Mouse (Mus musculus): ENCODE results near the gene Kremen1. TPM values are rescaled to one million over a fixed set of nuclear protein-coding genes. Genes with fewer than 3 reads are reported as not detected.
A peak's percentile ranks its signal among the peaks of the same experiment; 100 is the strongest.

The Kremen1 gene
- polyA plus RNA-seq, 1 experiment from 2014 or later, result 17.4 TPM

GRCm38 (mm10) chr11:5181850-5182404 lies 79.4 kb downstream of the Kremen1 start:
- H3K9ac ChIP-seq (replicated peaks; ENCODE audit: low read depth, low read length), result no peak overlapping the region
- ATAC-seq (ENCODE audit: insufficient number of reproducible peaks, insufficient read depth, low FRiP score, low read depth), result 0 out of 2 replicates have a peak, but pooled peaks have one; percentile 51
- no peaks in the 10 kb centered on the region for H3K36me3 ChIP-seq (ENCODE audit: control insufficient read depth, insufficient read depth, low read length)
- H3K4me2 ChIP-seq (replicated peaks; ENCODE audit: low read depth, low read length), result no peak overlapping the region
- no peaks in the 10 kb centered on the region for H3K9me3 ChIP-seq (ENCODE audit: control insufficient read depth, low read depth, low read length)
- WGBS, result 11% methylated on average over 13 of the region's 13 CpGs
- 0 out of 2 replicates have a peak, but pooled peaks cover 4% of the 10 kb centered on the region for H3K4me1 ChIP-seq (ENCODE audit: control insufficient read depth, insufficient read depth, low read length)
- no peaks in the 10 kb centered on the region for H3K27me3 ChIP-seq (ENCODE audit: control insufficient read depth, insufficient read depth, low read length)
- H3K27ac ChIP-seq (ENCODE audit: low read length), result no peak overlapping the region
- H3K4me3 ChIP-seq (ENCODE audit: low read depth, low read length), result no peak overlapping the region

GRCm38 (mm10) chr11:5179391-5179790 lies 82.0 kb downstream of the Kremen1 start:
- H3K27ac ChIP-seq (ENCODE audit: low read length), result no peak overlapping the region
- H3K4me3 ChIP-seq (ENCODE audit: low read depth, low read length), result no peak overlapping the region
- H3K4me2 ChIP-seq (replicated peaks; ENCODE audit: low read depth, low read length), result no peak overlapping the region
- no peaks in the 10 kb centered on the region for H3K27me3 ChIP-seq (ENCODE audit: control insufficient read depth, insufficient read depth, low read length)
- no peaks in the 10 kb centered on the region for H3K9me3 ChIP-seq (ENCODE audit: control insufficient read depth, low read depth, low read length)
- H3K36me3 ChIP-seq (ENCODE audit: control insufficient read depth, insufficient read depth, low read length), result no peaks in the 10 kb centered on the region
- no peak overlapping the region for H3K9ac ChIP-seq (replicated peaks; ENCODE audit: low read depth, low read length)
- 54% methylated on average over 8 of the region's 8 CpGs for WGBS
- ATAC-seq (ENCODE audit: insufficient number of reproducible peaks, insufficient read depth, low FRiP score, low read depth), result no peak
- H3K4me1 ChIP-seq (ENCODE audit: control insufficient read depth, insufficient read depth, low read length), result 0 out of 2 replicates have a peak, but pooled peaks cover 4% of the 10 kb centered on the region

GRCm38 (mm10) chr11:5177171-5177570 lies 84.2 kb downstream of the Kremen1 start:
- 77% methylated on average over 12 of the region's 12 CpGs for WGBS
- ATAC-seq (ENCODE audit: insufficient number of reproducible peaks, insufficient read depth, low FRiP score, low read depth), result no peak
- Histone ChIP-seq H3K36me3 (ENCODE audit: control insufficient read depth, insufficient read depth, low read length) (no peaks in the 10 kb centered on the region), H3K4me3 (ENCODE audit: low read depth, low read length) (no peak overlapping the region), H3K4me1 (ENCODE audit: control insufficient read depth, insufficient read depth, low read length) (no peaks in the 10 kb centered on the region; the same call in 1 of the 2 replicates), H3K9me3 (ENCODE audit: control insufficient read depth, low read depth, low read length) (no peaks in the 10 kb centered on the region), H3K27me3 (ENCODE audit: control insufficient read depth, insufficient read depth, low read length) (no peaks in the 10 kb centered on the region), H3K27ac (ENCODE audit: low read length) (no peak overlapping the region), H3K9ac (replicated peaks; ENCODE audit: low read depth, low read length) (no peak overlapping the region), H3K4me2 (replicated peaks; ENCODE audit: low read depth, low read length) (no peak overlapping the region)

DNA sequence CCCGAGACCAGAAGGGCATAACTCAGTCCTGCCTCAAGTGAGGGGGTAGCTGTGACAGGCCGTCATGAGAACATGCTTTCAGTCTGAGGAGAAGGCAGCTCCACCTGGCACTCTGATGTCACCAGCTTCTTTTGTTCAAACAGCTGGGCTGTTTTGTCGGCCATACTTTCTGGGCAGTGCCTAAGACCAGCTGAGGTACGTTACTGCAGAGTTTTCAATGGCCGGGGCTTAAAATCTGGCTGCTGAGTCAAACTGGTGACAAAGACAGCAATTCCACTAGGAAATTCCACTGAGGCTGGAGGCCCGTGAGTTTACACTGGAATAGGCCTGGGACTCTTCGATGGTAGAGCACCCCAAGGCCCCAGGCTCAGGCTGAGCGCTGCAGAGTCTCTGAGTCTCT lies 84.7 kb downstream of the Kremen1 start:
- Histone ChIP-seq H3K36me3 (ENCODE audit: control insufficient read depth, insufficient read depth, low read length) (no peaks in the 10 kb centered on the region), H3K27ac (ENCODE audit: low read length) (no peak overlapping the region)

DNA sequence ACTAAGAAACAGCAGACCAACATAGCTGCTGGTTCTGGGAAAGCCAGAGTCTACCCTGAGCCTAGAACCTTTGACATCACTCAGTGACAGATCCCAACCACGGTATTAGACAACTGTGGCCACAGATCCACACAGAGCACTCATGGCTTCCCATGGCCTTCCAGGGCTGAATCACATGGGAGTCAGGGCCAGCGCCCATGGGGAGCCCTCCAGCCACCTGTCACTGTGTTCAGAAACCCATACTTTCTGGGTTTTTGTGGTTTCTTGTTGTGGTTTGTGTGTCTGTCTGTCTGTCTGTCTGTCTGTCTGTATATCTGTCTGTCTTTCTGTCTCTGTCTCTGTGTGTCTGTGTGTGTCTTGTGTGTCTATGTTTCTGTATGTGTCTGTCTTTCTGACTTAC lies 85.5 kb downstream of the Kremen1 start:
- WGBS, result 80% methylated on average over 2 of the region's 2 CpGs
- Histone ChIP-seq H3K9ac (replicated peaks; ENCODE audit: low read depth, low read length) (no peak overlapping the region), H3K4me2 (replicated peaks; ENCODE audit: low read depth, low read length) (no peak overlapping the region), H3K36me3 (ENCODE audit: control insufficient read depth, insufficient read depth, low read length) (no peaks in the 10 kb centered on the region), H3K4me1 (ENCODE audit: control insufficient read depth, insufficient read depth, low read length) (no peaks in the 10 kb centered on the region; the same call in 1 of the 2 replicates), H3K27me3 (ENCODE audit: control insufficient read depth, insufficient read depth, low read length) (no peaks in the 10 kb centered on the region), H3K4me3 (ENCODE audit: low read depth, low read length) (no peak overlapping the region), H3K27ac (ENCODE audit: low read length) (no peak overlapping the region), H3K9me3 (ENCODE audit: control insufficient read depth, low read depth, low read length) (no peaks in the 10 kb centered on the region)
- no peak for ATAC-seq (ENCODE audit: insufficient number of reproducible peaks, insufficient read depth, low FRiP score, low read depth)

More for the DNA sequence above, 84.7 kb downstream of the Kremen1 start:
- Histone ChIP-seq H3K9ac (replicated peaks; ENCODE audit: low read depth, low read length) (no peak overlapping the region), H3K27me3 (ENCODE audit: control insufficient read depth, insufficient read depth, low read length) (no peaks in the 10 kb centered on the region), H3K9me3 (ENCODE audit: control insufficient read depth, low read depth, low read length) (no peaks in the 10 kb centered on the region), H3K4me2 (replicated peaks; ENCODE audit: low read depth, low read length) (no peak overlapping the region), H3K4me3 (ENCODE audit: low read depth, low read length) (no peak overlapping the region), H3K4me1 (ENCODE audit: control insufficient read depth, insufficient read depth, low read length) (no peaks in the 10 kb centered on the region; the same call in 1 of the 2 replicates)
- WGBS, result 61% methylated on average over 8 of the region's 8 CpGs
- no peak for ATAC-seq (ENCODE audit: insufficient number of reproducible peaks, insufficient read depth, low FRiP score, low read depth)

DNA sequence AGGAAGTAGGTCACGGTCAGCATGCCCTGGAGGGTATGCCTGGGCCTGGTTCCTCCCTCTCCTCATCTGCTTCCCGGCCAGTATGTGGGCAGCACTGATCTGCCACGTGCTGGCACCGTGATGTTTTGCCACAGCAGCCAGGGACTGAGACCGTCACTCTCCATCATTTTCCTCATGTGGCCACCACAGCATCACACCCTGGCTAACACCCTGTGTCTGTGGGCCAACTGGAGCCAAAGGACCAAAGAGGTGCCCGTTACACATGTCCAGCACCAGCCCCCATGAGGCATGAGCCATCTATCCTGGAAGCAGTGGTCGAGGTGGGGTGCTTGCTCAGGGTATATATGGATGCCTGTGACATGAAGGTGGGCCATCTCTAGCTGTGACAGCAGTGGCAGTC lies 86.2 kb downstream of the Kremen1 start:
- H3K4me1 ChIP-seq (ENCODE audit: control insufficient read depth, insufficient read depth, low read length), result no peaks in the 10 kb centered on the region; the same call in 1 of the 2 replicates
- ATAC-seq (ENCODE audit: insufficient number of reproducible peaks, insufficient read depth, low FRiP score, low read depth), result no peak
- no peak overlapping the region for H3K4me2 ChIP-seq (replicated peaks; ENCODE audit: low read depth, low read length)
- H3K27ac ChIP-seq (ENCODE audit: low read length), result no peak overlapping the region
- H3K27me3 ChIP-seq (ENCODE audit: control insufficient read depth, insufficient read depth, low read length), result no peaks in the 10 kb centered on the region
- H3K9ac ChIP-seq (replicated peaks; ENCODE audit: low read depth, low read length), result no peak overlapping the region
- no peak overlapping the region for H3K4me3 ChIP-seq (ENCODE audit: low read depth, low read length)
- no peaks in the 10 kb centered on the region for H3K36me3 ChIP-seq (ENCODE audit: control insufficient read depth, insufficient read depth, low read length)
- WGBS, result 88% methylated on average over 7 of the region's 7 CpGs
- no peaks in the 10 kb centered on the region for H3K9me3 ChIP-seq (ENCODE audit: control insufficient read depth, low read depth, low read length)

DNA sequence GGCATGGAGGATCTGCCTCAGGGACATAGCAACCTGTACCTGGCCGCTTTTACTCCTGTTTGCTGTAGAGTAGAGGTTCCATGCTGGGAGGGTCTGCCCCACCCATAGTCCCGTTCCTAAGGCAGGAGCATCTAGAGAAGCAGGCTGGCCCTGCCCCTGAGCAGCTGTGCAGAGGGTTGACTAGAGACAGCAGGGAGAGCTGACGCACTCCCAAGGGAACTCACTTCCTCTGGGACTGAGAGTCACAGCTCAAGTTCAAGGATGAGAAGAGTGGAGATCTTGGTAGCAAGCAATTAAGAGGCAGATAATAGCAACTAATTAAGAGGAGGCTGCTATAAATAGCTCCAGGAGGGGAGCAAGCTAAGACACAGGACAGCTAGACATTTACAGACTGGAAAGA lies 88.5 kb downstream of the Kremen1 start:
- Histone ChIP-seq H3K27ac (ENCODE audit: low read length) (no peak overlapping the region), H3K4me1 (ENCODE audit: control insufficient read depth, insufficient read depth, low read length) (no peaks in the 10 kb centered on the region; the same call in 1 of the 2 replicates), H3K4me3 (ENCODE audit: low read depth, low read length) (no peak overlapping the region), H3K9ac (replicated peaks; ENCODE audit: low read depth, low read length) (no peak overlapping the region), H3K36me3 (ENCODE audit: control insufficient read depth, insufficient read depth, low read length) (no peaks in the 10 kb centered on the region), H3K4me2 (replicated peaks; ENCODE audit: low read depth, low read length) (no peak overlapping the region), H3K9me3 (ENCODE audit: control insufficient read depth, low read depth, low read length) (no peaks in the 10 kb centered on the region), H3K27me3 (ENCODE audit: control insufficient read depth, insufficient read depth, low read length) (no peaks in the 10 kb centered on the region)
- 43% methylated on average over 3 of the region's 3 CpGs for WGBS
- ATAC-seq (ENCODE audit: insufficient number of reproducible peaks, insufficient read depth, low FRiP score, low read depth), result no peak

DNA sequence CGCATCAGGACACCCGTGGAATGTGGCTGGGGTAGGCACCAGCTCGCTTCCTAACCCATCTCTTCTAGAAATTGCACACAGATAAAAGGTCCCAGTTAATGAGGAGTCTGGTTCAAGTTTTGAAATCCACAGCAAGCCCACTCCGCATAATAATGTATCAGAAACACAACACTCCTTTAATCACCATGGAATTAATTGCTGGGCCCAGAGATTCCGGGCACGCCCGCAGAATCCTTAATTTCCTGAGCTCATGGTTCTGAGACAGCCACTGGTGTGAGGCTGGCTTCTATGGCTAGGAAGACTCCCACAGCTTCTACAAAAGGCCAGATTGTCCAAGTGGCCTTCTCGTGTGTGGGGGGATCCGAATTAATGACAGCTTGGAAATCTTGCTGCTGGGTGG lies 94.0 kb downstream of the Kremen1 start:
- Histone ChIP-seq H3K36me3 (ENCODE audit: control insufficient read depth, insufficient read depth, low read length) (no peaks in the 10 kb centered on the region), H3K9me3 (ENCODE audit: control insufficient read depth, low read depth, low read length) (no peaks in the 10 kb centered on the region), H3K27me3 (ENCODE audit: control insufficient read depth, insufficient read depth, low read length) (no peaks in the 10 kb centered on the region), H3K9ac (replicated peaks; ENCODE audit: low read depth, low read length) (no peak overlapping the region), H3K27ac (ENCODE audit: low read length) (no peak overlapping the region), H3K4me1 (ENCODE audit: control insufficient read depth, insufficient read depth, low read length) (peaks cover 13% of the 10 kb centered on the region; the same call in 1 of the 2 replicates), H3K4me3 (ENCODE audit: low read depth, low read length) (no peak overlapping the region), H3K4me2 (replicated peaks; ENCODE audit: low read depth, low read length) (no peak overlapping the region)
- no peak for ATAC-seq (ENCODE audit: insufficient number of reproducible peaks, insufficient read depth, low FRiP score, low read depth)
- WGBS, result 88% methylated on average over 9 of the region's 9 CpGs

GRCm38 (mm10) chr11:5165471-5165916 lies 95.9 kb downstream of the Kremen1 start:
- peaks cover 13% of the 10 kb centered on the region; the same call in 1 of the 2 replicates for H3K4me1 ChIP-seq (ENCODE audit: control insufficient read depth, insufficient read depth, low read length)
- no peak overlapping the region for H3K4me2 ChIP-seq (replicated peaks; ENCODE audit: low read depth, low read length)
- no peaks in the 10 kb centered on the region; the same call in 1 of the 2 replicates for H3K9me3 ChIP-seq (ENCODE audit: control insufficient read depth, low read depth, low read length)
- no peak overlapping the region for H3K4me3 ChIP-seq (ENCODE audit: low read depth, low read length)
- H3K27me3 ChIP-seq (ENCODE audit: control insufficient read depth, insufficient read depth, low read length), result no peaks in the 10 kb centered on the region
- WGBS, result 30% methylated on average over 8 of the region's 8 CpGs
- no peak overlapping the region; the same call in 1 of the 2 replicates for H3K9ac ChIP-seq (replicated peaks; ENCODE audit: low read depth, low read length)
- peak overlapping the region; percentile 75; the same call in 1 of the 2 replicates for H3K27ac ChIP-seq (ENCODE audit: low read length)
- peak; percentile 53; the same call in 1 of the 2 replicates for ATAC-seq (ENCODE audit: insufficient number of reproducible peaks, insufficient read depth, low FRiP score, low read depth)
- H3K36me3 ChIP-seq (ENCODE audit: control insufficient read depth, insufficient read depth, low read length), result no peaks in the 10 kb centered on the region

Measured in stomach, embryonic 14.5 days (tissue).